Mouse (Mus musculus) C2C12 (cell line): Measurements from ENCODE around the gene Adamts17. TPM values are rescaled to one million over a fixed set of nuclear protein-coding genes. Genes with fewer than 3 reads are reported as not detected.

Experiments used
- H3K27me3 ChIP-seq: one replicate; pipeline ENCODE4 v1.6.1; 2011; ENCODE audit not compliant: control insufficient read depth, insufficient read depth, insufficient read length
- H3K36me3 ChIP-seq: one replicate; pipeline ENCODE4 v1.6.1; 2011; ENCODE audit not compliant: control insufficient read depth, insufficient read depth
- H3K4me3 ChIP-seq: one replicate; pipeline ENCODE4 v1.5.1; 2011; ENCODE audit warnings: mild to moderate bottlenecking, control low read depth; ENCODE audit not compliant: poor library complexity, insufficient read depth, severe bottlenecking
- H3K79me2 ChIP-seq: one replicate; pipeline ENCODE4 v1.6.1; 2011; ENCODE audit not compliant: control insufficient read depth, insufficient read depth
- H3K79me3 ChIP-seq: one replicate; pipeline ENCODE4 v1.6.1; 2011; ENCODE audit warnings: low read depth, control low read depth
- H3ac ChIP-seq: one replicate; pipeline ENCODE3; 2011; ENCODE audit warnings: low read depth; ENCODE audit not compliant: control insufficient read depth, insufficient read length
- CEBPB ChIP-seq: IDR thresholded peaks from one replicate; pipeline ENCODE4 v1.6.1; 2011; ENCODE audit warnings: low read depth, mild to moderate bottlenecking, control low read depth, moderate library complexity
- CTCF ChIP-seq: IDR thresholded peaks from one replicate; pipeline ENCODE4 v1.5.1; 2011; ENCODE audit not compliant: control insufficient read depth, insufficient read depth, insufficient read length
- FOSL1 ChIP-seq: IDR thresholded peaks from one replicate; pipeline ENCODE4 v1.8.0; 2011; ENCODE audit warnings: mild to moderate bottlenecking, low read length; ENCODE audit not compliant: poor library complexity, insufficient read depth, severe bottlenecking
- MAX ChIP-seq: IDR thresholded peaks from one replicate; pipeline ENCODE4 v1.6.1; 2011; ENCODE audit warnings: mild to moderate bottlenecking, control low read depth
- MYOD1 ChIP-seq: IDR thresholded peaks from one replicate; pipeline ENCODE4 v1.6.1; 2011; ENCODE audit warnings: low read depth; ENCODE audit not compliant: control insufficient read depth, insufficient read length
- MYOG ChIP-seq: IDR thresholded peaks from one replicate; pipeline ENCODE4 v1.6.1; 2011; ENCODE audit not compliant: control insufficient read depth, insufficient read length; ENCODE audit errors: extremely low read depth
- USF1 ChIP-seq: IDR thresholded peaks from one replicate; pipeline ENCODE4 v1.6.1; 2011; ENCODE audit warnings: low read depth, mild to moderate bottlenecking, control low read depth, moderate library complexity
- polyA plus RNA-seq: library from polyadenylated mRNA; unstranded; fragments of >200 nt; fragmentation: generic; extraction: Trizol; gene quantifications from one replicate; pipeline ENCODE4 v1.2.1, GENCODE M21; 2012; ENCODE audit warnings: missing spikeins

Gene Adamts17
- polyA plus RNA-seq, 1 experiment: 0.04 TPM

GRCm38 (mm10) chr7:66849316-66849715 lies 9.8 kb downstream of the Adamts17 start:
- no peaks in the 10 kb centered on the region for H3K79me2 ChIP-seq
- no peaks in the 10 kb centered on the region for H3K36me3 ChIP-seq
- H3K4me3 ChIP-seq: no peak overlapping the region
- H3K79me3 ChIP-seq: no peaks in the 10 kb centered on the region
- no peak overlapping the region for H3ac ChIP-seq
- H3K27me3 ChIP-seq: peaks cover 35% of the 10 kb centered on the region
- TF ChIP-seq USF1: no peak
- no peak for TF ChIP-seq CEBPB
- no peak for TF ChIP-seq MAX
- TF ChIP-seq MYOG: no peak
- TF ChIP-seq FOSL1: no peak
- TF ChIP-seq MYOD1: no peak
- TF ChIP-seq CTCF: no peak

DNA sequence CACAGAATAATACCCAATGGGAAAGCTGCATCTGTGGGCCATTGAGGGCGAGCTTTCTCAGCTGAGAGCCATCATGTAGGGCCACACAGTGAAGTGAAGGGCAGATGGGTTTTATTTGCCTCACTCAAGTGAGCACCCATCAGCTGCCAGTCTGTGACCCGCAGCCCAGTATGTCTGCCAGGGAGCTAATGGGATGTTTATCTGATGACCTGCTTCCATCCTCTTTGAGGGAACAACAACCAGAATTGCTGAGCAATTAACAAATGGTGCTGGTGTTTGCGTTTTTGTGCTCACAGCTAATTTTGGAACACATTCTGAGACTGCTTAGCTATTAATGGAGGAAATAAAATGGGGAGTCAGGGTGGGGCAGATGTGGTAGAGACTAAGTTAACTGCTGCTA lies 12.6 kb downstream of the Adamts17 start:
- Histone ChIP-seq H3K4me3 (no peak overlapping the region), H3K27me3 (peaks cover 30% of the 10 kb centered on the region), H3K36me3 (no peaks in the 10 kb centered on the region), H3K79me3 (no peaks in the 10 kb centered on the region), H3ac (no peak overlapping the region), H3K79me2 (no peaks in the 10 kb centered on the region)
- TF ChIP-seq MAX: no peak
- TF ChIP-seq CEBPB: no peak
- no peak for TF ChIP-seq USF1
- no peak for TF ChIP-seq CTCF
- no peak for TF ChIP-seq FOSL1
- TF ChIP-seq MYOG: no peak
- no peak for TF ChIP-seq MYOD1

DNA sequence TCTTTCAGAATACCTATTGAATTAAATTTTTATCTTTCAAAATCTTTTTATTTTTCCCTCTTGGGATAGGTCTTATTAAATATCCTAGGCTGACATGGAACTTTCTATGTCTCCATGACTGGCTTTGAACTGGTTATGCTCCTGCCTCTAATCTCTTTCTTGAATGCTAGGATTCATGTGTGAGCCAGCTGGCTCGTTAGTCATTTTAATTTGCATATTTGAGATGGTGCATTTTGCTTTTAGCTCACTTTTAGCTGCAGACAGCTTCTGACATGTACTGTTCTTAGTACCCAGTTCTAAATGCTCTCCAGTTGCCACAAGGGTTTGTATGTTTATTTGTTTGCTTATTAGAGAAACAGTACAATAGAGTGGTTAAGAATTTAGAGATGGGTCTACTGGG lies 18.1 kb downstream of the Adamts17 start:
- peaks cover 5% of the 10 kb centered on the region for H3K27me3 ChIP-seq
- TF ChIP-seq FOSL1 (no peak), MYOG (no peak), CTCF (no peak)
- no peaks in the 10 kb centered on the region for H3K79me3 ChIP-seq
- no peaks in the 10 kb centered on the region for H3K36me3 ChIP-seq
- H3ac ChIP-seq: no peak overlapping the region
- no peak overlapping the region for H3K4me3 ChIP-seq
- H3K79me2 ChIP-seq: no peaks in the 10 kb centered on the region

- H3K79me3 ChIP-seq: no peaks in the 10 kb centered on the region
- H3K36me3 ChIP-seq: no peaks in the 10 kb centered on the region
- no peak overlapping the region for H3ac ChIP-seq
- TF ChIP-seq MYOD1 (no peak), USF1 (no peak), MYOG (no peak)
- no peaks in the 10 kb centered on the region for H3K79me2 ChIP-seq
- no peak overlapping the region for H3K4me3 ChIP-seq
- peaks cover 5% of the 10 kb centered on the region for H3K27me3 ChIP-seq
These were observed 18.9 kb downstream of the Adamts17 start for GRCm38 (mm10) chr7:66858247-66859075.

- Histone ChIP-seq H3K27me3 (peaks cover 5% of the 10 kb centered on the region), H3K36me3 (no peaks in the 10 kb centered on the region), H3K79me2 (no peaks in the 10 kb centered on the region), H3K4me3 (no peak overlapping the region), H3ac (no peak overlapping the region), H3K79me3 (no peaks in the 10 kb centered on the region)
- TF ChIP-seq MYOD1 (no peak), MYOG (no peak), CEBPB (no peak), FOSL1 (no peak), MAX (no peak), USF1 (no peak), CTCF (no peak)
These were observed 19.7 kb downstream of the Adamts17 start for GRCm38 (mm10) chr7:66859220-66859619.
